Mouse (Mus musculus): ENCODE results near the gene Scamp2. TPM values are rescaled to one million over a fixed set of nuclear protein-coding genes. Genes with fewer than 3 reads are reported as not detected.
A peak's percentile ranks its signal among the peaks of the same experiment; 100 is the strongest.

Gene Scamp2
- polyA plus RNA-seq, 1 experiment: 65.2 TPM

DNA sequence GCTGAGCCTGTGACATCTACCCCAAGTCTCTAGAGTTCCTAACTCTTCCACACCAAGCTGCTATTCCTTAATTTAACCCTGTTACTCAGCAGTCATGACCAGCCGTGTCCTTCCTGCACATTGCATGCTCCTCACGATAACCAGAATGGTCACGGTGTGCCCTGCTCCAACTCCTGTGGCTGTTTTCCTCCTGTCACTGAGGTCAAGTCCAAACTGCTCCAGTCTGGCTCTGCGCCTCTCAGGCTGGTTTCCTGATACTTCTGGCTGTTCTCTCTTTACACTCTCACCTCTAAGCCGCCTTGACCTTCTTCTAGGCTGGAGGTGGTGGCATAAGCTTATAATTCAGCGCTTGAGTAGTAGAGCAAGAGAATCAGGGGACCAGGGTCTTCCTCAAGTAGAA lies 7.8 kb downstream of the Scamp2 start:
- no peak for TF ChIP-seq POLR2A (IDR thresholded peaks at IDR 0.05; ENCODE audit: borderline replicate concordance, extremely low read depth, insufficient read depth, insufficient read length, poor library complexity, severe bottlenecking)
- TF ChIP-seq CTCF (IDR thresholded peaks at IDR 0.05; ENCODE audit: borderline replicate concordance, extremely low read depth, insufficient read depth, insufficient read length): no peak
- no peak for DNase-seq (ENCODE audit: low read depth)

DNA sequence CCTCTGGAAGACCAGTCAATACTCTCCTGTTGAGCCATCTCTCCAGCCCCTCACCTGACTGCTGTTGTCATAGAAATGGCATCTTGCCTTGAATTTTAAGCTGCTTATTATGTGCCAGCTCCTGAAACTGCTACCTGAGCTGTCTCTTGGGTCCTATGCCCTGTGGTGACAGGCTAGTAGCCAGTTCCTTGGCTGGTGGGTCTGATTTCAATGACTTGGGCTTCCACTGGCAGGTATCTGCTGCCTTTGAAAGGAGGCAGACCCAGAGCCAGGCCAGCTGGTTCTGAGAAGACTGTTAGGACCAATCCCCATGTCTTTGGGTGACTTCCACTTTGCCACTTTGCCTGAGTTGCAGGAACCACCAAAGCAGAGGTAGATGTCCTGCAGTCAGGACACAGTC lies 13.7 kb downstream of the Scamp2 start:
- DNase-seq (ENCODE audit: low read depth): no peak
- no peak for TF ChIP-seq CTCF (IDR thresholded peaks at IDR 0.05; ENCODE audit: borderline replicate concordance, extremely low read depth, insufficient read depth, insufficient read length)
- no peak for TF ChIP-seq POLR2A (IDR thresholded peaks at IDR 0.05; ENCODE audit: borderline replicate concordance, extremely low read depth, insufficient read depth, insufficient read length, poor library complexity, severe bottlenecking)

GRCm38 (mm10) chr9:57575577-57575976 lies 14.8 kb downstream of the Scamp2 start:
- TF ChIP-seq POLR2A (IDR thresholded peaks at IDR 0.05; ENCODE audit: borderline replicate concordance, extremely low read depth, insufficient read depth, insufficient read length, poor library complexity, severe bottlenecking) (no peak), CTCF (IDR thresholded peaks at IDR 0.05; ENCODE audit: borderline replicate concordance, extremely low read depth, insufficient read depth, insufficient read length) (no peak)
- no peak for DNase-seq (ENCODE audit: low read depth)

- TF ChIP-seq CTCF (IDR thresholded peaks at IDR 0.05; ENCODE audit: borderline replicate concordance, extremely low read depth, insufficient read depth, insufficient read length) (no peak), POLR2A (IDR thresholded peaks at IDR 0.05; ENCODE audit: borderline replicate concordance, extremely low read depth, insufficient read depth, insufficient read length, poor library complexity, severe bottlenecking) (no peak)
- no peak for DNase-seq (ENCODE audit: low read depth)
Observed at GRCm38 (mm10) chr9:57577144-57577849, 16.6 kb downstream of the Scamp2 start.

- DNase-seq (ENCODE audit: low read depth): no peak
- no peak for TF ChIP-seq POLR2A (IDR thresholded peaks at IDR 0.05; ENCODE audit: borderline replicate concordance, extremely low read depth, insufficient read depth, insufficient read length, poor library complexity, severe bottlenecking)
- TF ChIP-seq CTCF (IDR thresholded peaks at IDR 0.05; ENCODE audit: borderline replicate concordance, extremely low read depth, insufficient read depth, insufficient read length): no peak
Observed at GRCm38 (mm10) chr9:57584991-57585390, 24.2 kb downstream of the Scamp2 start.

GRCm38 (mm10) chr9:57589224-57590126 lies 28.7 kb downstream of the Scamp2 start, which contains the start of gene Ulk3:
Gene Ulk3 (plus strand): TSS chr9:57589452.
- DNase-seq (ENCODE audit: low read depth): peak; percentile 85
- TF ChIP-seq CTCF (IDR thresholded peaks at IDR 0.05; ENCODE audit: borderline replicate concordance, extremely low read depth, insufficient read depth, insufficient read length) (peak; percentile 20; the same call in 1 of the 2 replicates), POLR2A (IDR thresholded peaks at IDR 0.05; ENCODE audit: borderline replicate concordance, extremely low read depth, insufficient read depth, insufficient read length, poor library complexity, severe bottlenecking) (peak; percentile 75)

GRCm38 (mm10) chr9:57590726-57591125 lies 30.0 kb downstream of the Scamp2 start:
- peak; percentile 46 for DNase-seq (ENCODE audit: low read depth)

GRCm38 (mm10) chr9:57593454-57594173 lies 32.9 kb downstream of the Scamp2 start:
- DNase-seq (ENCODE audit: low read depth): no peak
- TF ChIP-seq CTCF (IDR thresholded peaks at IDR 0.05; ENCODE audit: borderline replicate concordance, extremely low read depth, insufficient read depth, insufficient read length) (no peak), POLR2A (IDR thresholded peaks at IDR 0.05; ENCODE audit: borderline replicate concordance, extremely low read depth, insufficient read depth, insufficient read length, poor library complexity, severe bottlenecking) (no peak)

More at GRCm38 (mm10) chr9:57590726-57591125, 30.0 kb downstream of the Scamp2 start:
- TF ChIP-seq CTCF (IDR thresholded peaks at IDR 0.05; ENCODE audit: borderline replicate concordance, extremely low read depth, insufficient read depth, insufficient read length): peak; percentile 19; the same call in 1 of the 2 replicates
- TF ChIP-seq POLR2A (IDR thresholded peaks at IDR 0.05; ENCODE audit: borderline replicate concordance, extremely low read depth, insufficient read depth, insufficient read length, poor library complexity, severe bottlenecking): no peak

- TF ChIP-seq CTCF (IDR thresholded peaks at IDR 0.05; ENCODE audit: borderline replicate concordance, extremely low read depth, insufficient read depth, insufficient read length): no peak
- TF ChIP-seq POLR2A (IDR thresholded peaks at IDR 0.05; ENCODE audit: borderline replicate concordance, extremely low read depth, insufficient read depth, insufficient read length, poor library complexity, severe bottlenecking): no peak
- DNase-seq (ENCODE audit: low read depth): no peak
Observed at GRCm38 (mm10) chr9:57594174-57594509, 33.4 kb downstream of the Scamp2 start.

DNA sequence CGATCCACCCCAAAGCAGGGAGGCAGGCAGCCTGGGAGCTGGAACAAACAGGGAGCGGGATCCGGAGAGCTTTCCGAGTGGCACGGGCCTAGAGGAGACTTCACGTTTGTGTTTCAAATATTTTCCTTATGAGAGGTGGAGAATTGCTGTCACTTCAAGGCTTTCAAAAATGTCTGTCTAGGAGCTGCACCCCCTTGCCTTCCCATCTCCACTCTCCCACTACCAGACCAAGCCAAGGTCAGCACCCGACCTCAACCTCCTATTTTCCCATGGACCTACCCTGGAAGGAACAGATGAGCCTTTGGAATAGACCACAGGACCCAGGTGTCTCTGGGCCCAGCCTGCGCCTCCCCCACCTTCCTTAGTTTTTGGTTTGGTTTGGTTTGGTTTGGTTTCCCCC lies 36.5 kb downstream of the Scamp2 start:
- no peak for DNase-seq (ENCODE audit: low read depth)
- TF ChIP-seq CTCF (IDR thresholded peaks at IDR 0.05; ENCODE audit: borderline replicate concordance, extremely low read depth, insufficient read depth, insufficient read length) (no peak), POLR2A (IDR thresholded peaks at IDR 0.05; ENCODE audit: borderline replicate concordance, extremely low read depth, insufficient read depth, insufficient read length, poor library complexity, severe bottlenecking) (no peak)

- DNase-seq (ENCODE audit: low read depth): no peak
- no peak for TF ChIP-seq POLR2A (IDR thresholded peaks at IDR 0.05; ENCODE audit: borderline replicate concordance, extremely low read depth, insufficient read depth, insufficient read length, poor library complexity, severe bottlenecking)
- TF ChIP-seq CTCF (IDR thresholded peaks at IDR 0.05; ENCODE audit: borderline replicate concordance, extremely low read depth, insufficient read depth, insufficient read length): no peak
Observed at GRCm38 (mm10) chr9:57597929-57598382, 37.2 kb downstream of the Scamp2 start.
